Mouse (Mus musculus): ENCODE measurements around the gene Srp54b. TPM values are rescaled to one million over a fixed set of nuclear protein-coding genes. Genes with fewer than 3 reads are reported as not detected.

Gene Srp54b
- polyA plus RNA-seq (2017; shearing (Covaris generic)): 37.2 TPM

DNA sequence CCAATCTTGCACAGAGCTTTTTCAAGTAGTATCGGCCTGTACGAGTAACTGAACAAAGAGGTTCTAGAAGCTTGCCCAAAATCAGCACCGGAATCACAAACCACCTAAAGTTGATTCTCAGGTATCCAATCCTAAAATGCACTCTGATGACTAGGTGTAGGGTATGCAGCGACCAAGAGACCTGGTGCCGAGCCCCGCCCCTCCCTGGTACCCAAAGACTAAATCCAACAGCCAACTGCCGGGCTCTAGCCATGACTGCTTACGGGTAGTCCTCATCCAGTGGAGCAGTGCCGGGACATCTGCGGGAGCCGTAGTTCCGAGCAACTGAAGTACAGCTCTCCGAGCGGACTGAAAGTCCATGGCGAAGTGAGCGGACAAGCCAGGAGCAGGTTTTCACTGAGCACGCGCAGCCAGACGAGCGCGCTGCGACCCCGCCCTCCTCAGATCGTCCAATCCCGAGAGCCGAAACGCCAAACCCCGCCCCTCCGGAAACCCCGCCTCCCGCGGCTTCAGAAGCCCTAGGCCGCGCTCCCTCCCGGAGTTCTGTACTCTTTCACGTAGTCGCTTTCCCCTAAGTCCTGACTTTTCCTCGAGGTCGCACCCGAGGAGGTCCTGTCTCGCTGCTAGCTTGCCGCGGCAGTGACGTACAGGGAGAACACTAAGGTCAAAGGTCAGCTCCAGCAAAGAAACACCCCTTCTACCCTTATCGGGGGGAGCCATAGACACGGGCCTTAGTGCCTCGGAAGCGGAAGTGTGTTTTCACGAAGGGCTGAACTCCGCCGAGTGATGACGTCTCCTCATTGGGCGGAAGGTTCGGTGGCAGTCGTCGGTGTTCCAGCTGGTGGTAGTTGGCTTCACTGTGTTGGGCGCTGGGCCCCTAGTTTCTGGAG, at the start of gene Srp54b:
Gene Srp54b (plus strand): TSS at position 546 of the 890 bp plus-strand sequence.

DNA sequence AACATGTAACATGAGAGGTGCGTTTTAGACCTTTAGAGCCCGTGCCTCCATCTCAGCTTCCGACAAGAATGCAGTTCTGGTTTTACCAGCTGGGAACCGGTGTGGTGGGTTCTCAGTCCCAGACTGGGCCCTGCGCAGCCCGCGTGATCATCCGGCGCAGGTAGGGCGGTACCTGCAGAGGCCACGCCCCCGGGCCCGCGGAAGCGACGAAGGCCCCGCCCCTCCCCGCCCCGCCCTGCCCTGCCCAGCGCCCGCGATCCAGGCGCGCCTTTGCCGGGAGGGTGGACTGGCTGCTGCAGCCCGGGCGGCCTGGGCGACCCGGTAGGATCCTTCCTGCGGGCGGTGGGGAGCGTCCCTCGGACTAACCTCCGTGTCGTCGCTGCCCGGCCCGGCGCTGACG, 30.7 kb upstream of the Srp54b start, which contains the start of gene Fam177a:
Gene Fam177a (plus strand): TSS at position 228 of the 400 bp plus-strand sequence.

DNA sequence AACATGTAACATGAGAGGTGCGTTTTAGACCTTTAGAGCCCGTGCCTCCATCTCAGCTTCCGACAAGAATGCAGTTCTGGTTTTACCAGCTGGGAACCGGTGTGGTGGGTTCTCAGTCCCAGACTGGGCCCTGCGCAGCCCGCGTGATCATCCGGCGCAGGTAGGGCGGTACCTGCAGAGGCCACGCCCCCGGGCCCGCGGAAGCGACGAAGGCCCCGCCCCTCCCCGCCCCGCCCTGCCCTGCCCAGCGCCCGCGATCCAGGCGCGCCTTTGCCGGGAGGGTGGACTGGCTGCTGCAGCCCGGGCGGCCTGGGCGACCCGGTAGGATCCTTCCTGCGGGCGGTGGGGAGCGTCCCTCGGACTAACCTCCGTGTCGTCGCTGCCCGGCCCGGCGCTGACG, 44.4 kb downstream of the Srp54b start, which contains the start of gene 1700047I17Rik2:
Gene 1700047I17Rik2 (plus strand): TSS at position 287 of the 400 bp plus-strand sequence.

DNA sequence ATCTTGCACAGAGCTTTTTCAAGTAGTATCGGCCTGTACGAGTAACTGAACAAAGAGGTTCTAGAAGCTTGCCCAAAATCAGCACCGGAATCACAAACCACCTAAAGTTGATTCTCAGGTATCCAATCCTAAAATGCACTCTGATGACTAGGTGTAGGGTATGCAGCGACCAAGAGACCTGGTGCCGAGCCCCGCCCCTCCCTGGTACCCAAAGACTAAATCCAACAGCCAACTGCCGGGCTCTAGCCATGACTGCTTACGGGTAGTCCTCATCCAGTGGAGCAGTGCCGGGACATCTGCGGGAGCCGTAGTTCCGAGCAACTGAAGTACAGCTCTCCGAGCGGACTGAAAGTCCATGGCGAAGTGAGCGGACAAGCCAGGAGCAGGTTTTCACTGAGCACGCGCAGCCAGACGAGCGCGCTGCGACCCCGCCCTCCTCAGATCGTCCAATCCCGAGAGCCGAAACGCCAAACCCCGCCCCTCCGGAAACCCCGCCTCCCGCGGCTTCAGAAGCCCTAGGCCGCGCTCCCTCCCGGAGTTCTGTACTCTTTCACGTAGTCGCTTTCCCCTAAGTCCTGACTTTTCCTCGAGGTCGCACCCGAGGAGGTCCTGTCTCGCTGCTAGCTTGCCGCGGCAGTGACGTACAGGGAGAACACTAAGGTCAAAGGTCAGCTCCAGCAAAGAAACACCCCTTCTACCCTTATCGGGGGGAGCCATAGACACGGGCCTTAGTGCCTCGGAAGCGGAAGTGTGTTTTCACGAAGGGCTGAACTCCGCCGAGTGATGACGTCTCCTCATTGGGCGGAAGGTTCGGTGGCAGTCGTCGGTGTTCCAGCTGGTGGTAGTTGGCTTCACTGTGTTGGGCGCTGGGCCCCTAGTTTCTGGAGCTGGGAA, 75.0 kb downstream of the Srp54b start, which contains the start of gene Srp54c:
Gene Srp54c (plus strand): TSS at position 543 of the 894 bp plus-strand sequence.

Other genes starting within 250 kb of the Srp54b start
- gene Gm20403, start 168.6 kb upstream of the Srp54b start, polyA plus RNA-seq (2017; shearing (Covaris generic)): not detected
- 19.1 TPM for gene Baz1a, start 140.8 kb upstream of the Srp54b start, polyA plus RNA-seq (2017; shearing (Covaris generic))
- 22.9 TPM for gene 2700097O09Rik, start 75.0 kb upstream of the Srp54b start, polyA plus RNA-seq (2017; shearing (Covaris generic))
- 176 TPM for gene Srp54a, start 74.8 kb upstream of the Srp54b start, polyA plus RNA-seq (2017; shearing (Covaris generic))
- gene Fam177a, start 30.6 kb upstream of the Srp54b start, polyA plus RNA-seq (2017; shearing (Covaris generic)): 22.7 TPM
- not detected for gene 1700047I17Rik2, start 44.5 kb downstream of the Srp54b start, polyA plus RNA-seq (2017; shearing (Covaris generic))
- gene Srp54c, start 75.1 kb downstream of the Srp54b start, polyA plus RNA-seq (2017; shearing (Covaris generic)): 86.2 TPM
- gene 1110008L16Rik, start 144.5 kb downstream of the Srp54b start, polyA plus RNA-seq (2017; shearing (Covaris generic)): 9.9 TPM
- gene Ppp2r3c, start 147.9 kb downstream of the Srp54b start, polyA plus RNA-seq (2017; shearing (Covaris generic)): 18.3 TPM
- 296 TPM for gene Psma6, start 229.1 kb downstream of the Srp54b start, polyA plus RNA-seq (2017; shearing (Covaris generic))

Data from inflammation-experienced regulatory T-cells, adult 16 weeks (primary cell).